Comparison of ENCODE assay signal across 16 mouse cellular contexts in genomic region chr1:66135324-66135723, GRCm38 (mm10).
"Had no signal": no experiment of that assay in that cellular context is flagged by ENCODE, and none has a peak within 500 bp of the region (broad histone marks: within the 10 kb centered on the region; RNA-seq: fewer than 3 reads in every experiment).

No protein-coding gene starts in this region.

- H3K36me3 ChIP-seq: neural tube, embryonic 13.5 days; neural tube, embryonic 15.5 days; stomach, embryonic 15.5 days had no signal

- H3K9me3 ChIP-seq: neural tube, embryonic 13.5 days; neural tube, embryonic 15.5 days; stomach, embryonic 15.5 days had no signal

- H3K4me1 ChIP-seq: neural tube, embryonic 13.5 days; neural tube, embryonic 15.5 days; stomach, embryonic 15.5 days had no signal

- DNase-seq: retina, postnatal 1 day; right cerebral cortex, adult 18-20 months; right cerebral cortex, postnatal 14 days; right cerebral cortex, postnatal 25 days; right cerebral cortex, postnatal 4 days; spleen, adult 18-20 months; thymus, adult 18-20 months; thymus, adult 2 months; thymus, postnatal 14 days; thymus, postnatal 25 days; thymus, postnatal 36 days; thymus, postnatal 4 days had no signal

- H3K27ac ChIP-seq: neural tube, embryonic 13.5 days; neural tube, embryonic 15.5 days; stomach, embryonic 15.5 days; stomach, postnatal 0 days had no signal

- H3K27me3 ChIP-seq: neural tube, embryonic 13.5 days; neural tube, embryonic 15.5 days; stomach, embryonic 15.5 days had no signal

- H3K9ac ChIP-seq: neural tube, embryonic 13.5 days; neural tube, embryonic 15.5 days; stomach, embryonic 15.5 days had no signal

- H3K4me2 ChIP-seq: neural tube, embryonic 13.5 days; neural tube, embryonic 15.5 days; stomach, embryonic 15.5 days had no signal

- H3K4me3 ChIP-seq: neural tube, embryonic 13.5 days; neural tube, embryonic 15.5 days; stomach, embryonic 15.5 days had no signal
